Mouse (Mus musculus): ENCODE data around the gene Gm10837. TPM values are rescaled to one million over a fixed set of nuclear protein-coding genes. Genes with fewer than 3 reads are reported as not detected.
"Not testable (repeated sequence)": the region's sequence is repeated elsewhere in the genome, so short reads cannot be mapped to it uniquely, and the experiment has no call there.

Gene Gm10837
- polyA plus RNA-seq (2016; fragmentation: Nextera tagmentation; extraction: Ambion mirVana): 0.27 TPM in 1 of 2 replicates, not detected in the other

DNA sequence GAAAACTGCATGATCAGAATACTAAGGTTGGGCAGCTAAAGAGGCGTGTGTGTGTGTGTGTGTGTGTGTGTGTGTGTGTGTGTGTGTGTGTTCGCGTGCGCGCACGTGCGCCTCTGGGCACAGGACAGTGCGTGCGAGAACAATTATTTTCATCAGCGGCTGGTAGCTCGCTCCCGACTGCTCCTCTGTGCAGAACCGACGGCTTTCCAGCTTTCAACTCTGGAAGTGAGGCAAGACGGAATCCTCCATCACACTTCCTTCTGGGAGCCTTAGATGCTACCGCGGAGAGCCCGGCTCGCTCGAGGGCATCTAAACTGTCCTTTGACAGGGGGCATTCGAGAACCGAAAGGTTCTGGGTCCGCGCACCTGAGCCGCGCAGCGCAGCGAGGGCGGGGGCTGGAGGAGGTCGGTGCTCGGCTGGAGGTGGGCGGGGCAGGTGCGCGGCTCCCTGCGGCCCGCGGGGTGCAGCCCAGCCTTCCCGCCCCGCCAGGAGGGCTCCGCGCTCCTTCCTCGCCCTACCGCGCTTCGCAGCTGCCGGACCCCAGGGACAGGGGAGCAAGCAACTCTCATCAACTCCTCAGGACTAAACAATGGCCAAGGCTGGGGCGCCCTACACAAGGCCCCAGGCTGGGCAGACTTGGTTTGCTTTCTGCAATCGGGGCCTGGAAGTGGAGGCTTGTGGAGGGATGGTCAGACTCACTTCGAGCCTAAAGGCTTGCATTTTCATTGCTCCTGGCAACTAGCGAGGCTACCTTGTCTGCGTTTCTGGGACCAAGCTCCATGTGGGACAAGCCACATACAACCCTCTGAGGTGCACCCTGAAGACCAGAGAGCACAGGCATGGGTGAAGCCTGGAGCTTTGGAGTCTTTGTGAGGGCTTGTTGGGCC is at the start of gene Gm10837:
Gene Gm10837, plus strand, starts transcription at position 146 of the 888 bp plus-strand sequence.
- DNase-seq (ENCODE audit: extremely low spot score, low spot score): peak; percentile 69
- Histone ChIP-seq H3K36me3 (replicated peaks) (no peaks in the 10 kb centered on the region), H3K4me1 (peaks cover 38% of the 10 kb centered on the region), H3K27me3 (ENCODE audit: poor library complexity, severe bottlenecking) (peaks cover 79% of the 10 kb centered on the region), H3K4me3 (peak within 1 kb of the TSS; percentile 52), H3K9me3 (peaks cover 12% of the 10 kb centered on the region; the same call in 1 of the 2 replicates), H3K27ac (peak within 1 kb of the TSS; percentile 85)
- 1% methylated on average over 51 of the region's 51 CpGs for WGBS

DNA sequence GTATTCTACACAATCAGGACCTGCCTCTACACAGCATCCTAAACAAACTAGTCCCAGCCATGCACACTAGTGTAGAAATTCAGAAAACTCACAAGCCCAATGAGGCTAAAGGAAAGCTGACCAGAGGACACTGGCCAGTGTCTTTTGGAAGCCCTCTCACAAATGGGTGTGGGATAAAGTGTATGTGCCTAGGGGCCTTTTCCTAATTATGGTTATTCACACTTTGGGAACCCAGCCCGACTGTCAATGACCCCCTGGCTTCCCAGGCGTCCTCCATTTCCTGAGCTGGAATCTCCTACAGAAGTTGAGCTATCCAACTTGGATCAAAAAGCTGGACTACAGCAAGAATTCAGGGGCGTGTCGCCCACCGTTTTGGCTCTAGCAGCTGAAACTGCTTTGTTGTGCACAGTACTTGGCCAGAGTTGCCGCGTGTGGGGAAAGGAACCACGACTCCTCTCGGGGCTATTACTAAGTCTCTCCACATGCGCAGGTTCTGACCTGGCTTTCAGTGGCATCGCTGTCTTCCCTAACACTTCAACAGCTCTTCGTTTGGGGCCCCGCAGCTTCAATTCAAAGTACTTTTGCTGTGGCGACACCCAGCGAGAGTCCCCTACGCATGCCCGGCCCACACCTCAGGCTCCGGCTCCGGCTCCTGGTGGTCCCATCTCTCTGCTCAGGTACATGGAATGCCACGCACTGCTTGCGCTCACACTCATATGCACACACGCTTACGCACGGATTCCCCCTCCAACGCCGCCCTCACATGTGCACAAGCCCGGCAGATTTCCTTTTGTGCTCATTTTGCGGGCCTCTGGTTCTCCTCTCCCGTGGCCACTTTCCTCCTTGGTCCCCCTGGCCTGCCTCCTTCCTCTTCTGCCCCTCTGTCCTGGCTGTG is 40.5 kb upstream of the Gm10837 start:
- Histone ChIP-seq H3K27ac (peak overlapping the region; percentile 95), H3K4me3 (peak overlapping the region; percentile 64), H3K9me3 (no peaks in the 10 kb centered on the region), H3K27me3 (ENCODE audit: poor library complexity, severe bottlenecking) (peaks cover 88% of the 10 kb centered on the region), H3K4me1 (peaks cover 63% of the 10 kb centered on the region), H3K36me3 (replicated peaks) (no peaks in the 10 kb centered on the region)
- WGBS: 2% methylated on average over 29 of the region's 29 CpGs
- DNase-seq (ENCODE audit: extremely low spot score, low spot score): peak; percentile 65

DNA sequence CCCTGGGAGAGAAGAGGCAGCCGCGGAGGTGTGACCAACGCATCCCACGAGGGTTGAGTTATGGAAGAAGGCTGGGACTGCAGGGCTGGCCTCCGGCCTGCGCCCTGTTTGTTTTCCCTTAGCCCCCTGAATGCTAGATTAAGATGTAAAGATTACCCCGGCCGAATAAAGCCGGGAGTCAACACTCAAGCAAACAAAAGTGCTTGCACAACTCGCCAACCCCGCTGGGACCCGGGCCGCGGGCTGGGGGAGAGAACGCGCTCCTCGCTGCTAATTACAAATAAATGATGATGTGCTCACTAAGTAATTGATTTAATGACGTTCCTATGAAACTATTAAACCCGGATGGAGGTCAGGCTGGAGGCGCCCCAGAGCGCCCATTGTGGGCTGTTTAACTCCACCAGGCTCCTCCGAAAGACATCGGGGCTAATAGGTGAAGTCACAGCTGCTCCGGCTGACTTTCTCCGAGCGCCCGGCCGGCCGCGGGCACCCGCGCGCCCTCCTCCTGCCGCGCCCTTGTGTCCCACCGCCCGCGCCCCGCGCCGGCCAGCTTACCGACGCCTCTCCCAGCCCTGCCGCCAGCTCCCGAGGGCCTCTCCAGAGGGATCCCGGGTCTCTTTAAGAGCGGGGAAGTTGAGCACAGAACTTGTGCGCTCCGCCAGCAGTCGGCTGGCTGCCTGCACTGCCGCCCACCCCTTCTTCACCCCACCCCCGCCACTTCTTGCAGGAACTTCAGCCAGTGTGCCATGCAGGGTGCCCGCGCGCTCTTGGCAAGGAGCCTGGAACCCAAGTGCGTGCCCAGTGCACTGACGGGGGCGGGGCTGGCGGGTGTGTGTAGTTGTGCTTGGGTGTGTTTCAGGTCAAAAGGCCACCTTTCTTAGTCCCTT is 39.6 kb upstream of the Gm10837 start, which contains the start of gene Gm5089:
Gene Gm5089, minus strand, starts transcription at position 620 of the 887 bp plus-strand sequence.
- Histone ChIP-seq H3K27ac (peak within 1 kb of the TSS; percentile 95), H3K4me1 (peaks cover 71% of the 10 kb centered on the region), H3K36me3 (replicated peaks) (no peaks in the 10 kb centered on the region), H3K27me3 (ENCODE audit: poor library complexity, severe bottlenecking) (peaks cover 83% of the 10 kb centered on the region), H3K9me3 (no peaks in the 10 kb centered on the region), H3K4me3 (peak within 1 kb of the TSS; percentile 64)
- peak; percentile 69 for DNase-seq (ENCODE audit: extremely low spot score, low spot score)
- WGBS: under 1% methylated on average over 58 of the region's 59 CpGs

DNA sequence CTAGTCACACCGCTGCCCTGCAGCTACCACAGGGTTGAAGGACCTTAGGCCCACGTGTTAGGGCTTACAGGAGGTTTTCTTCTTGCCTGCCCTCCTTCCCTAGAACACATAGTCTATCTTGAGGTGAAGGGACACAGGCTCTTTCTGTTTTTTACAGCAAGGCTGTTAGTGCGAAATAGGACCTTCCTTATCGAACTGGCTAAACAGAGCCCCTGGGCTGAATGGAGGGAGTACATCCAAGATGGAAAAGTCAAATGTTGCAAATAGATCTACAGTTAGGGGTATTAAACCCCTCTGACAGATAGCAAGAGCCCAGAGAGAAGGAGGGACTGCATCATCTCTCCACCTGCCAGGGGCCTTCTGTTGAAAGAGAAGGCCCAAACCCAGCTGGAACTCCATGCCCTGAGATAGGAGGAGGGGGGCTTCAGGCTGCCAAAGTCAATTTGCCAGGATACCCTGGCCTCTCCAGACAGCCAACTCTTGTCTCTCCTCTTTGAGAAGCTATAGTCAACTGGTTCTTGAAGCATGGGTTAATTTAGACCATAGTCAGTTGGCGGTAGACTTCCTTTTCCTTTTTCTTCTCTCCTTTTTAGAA is 38.7 kb upstream of the Gm10837 start:
- H3K27me3 ChIP-seq (ENCODE audit: poor library complexity, severe bottlenecking): peaks cover 74% of the 10 kb centered on the region
- peaks cover 75% of the 10 kb centered on the region for H3K4me1 ChIP-seq

GRCm38 (mm10) chr14:122452701-122453387 is 37.5 kb upstream of the Gm10837 start:
- H3K9me3 ChIP-seq: no peaks in the 10 kb centered on the region
- peak overlapping the region; percentile 41 for H3K4me3 ChIP-seq
- peaks cover 75% of the 10 kb centered on the region for H3K4me1 ChIP-seq
- 5% methylated on average over 13 of the region's 13 CpGs for WGBS
- peaks cover 62% of the 10 kb centered on the region for H3K27me3 ChIP-seq (ENCODE audit: poor library complexity, severe bottlenecking)
- H3K27ac ChIP-seq: peak overlapping the region; percentile 95
- H3K36me3 ChIP-seq (replicated peaks): peaks cover 3% of the 10 kb centered on the region; the same call in 1 of the 2 replicates
- DNase-seq (ENCODE audit: extremely low spot score, low spot score): peak; percentile 69

More for the DNA sequence above, 38.7 kb upstream of the Gm10837 start:
- Histone ChIP-seq H3K36me3 (replicated peaks) (peaks cover 3% of the 10 kb centered on the region; the same call in 1 of the 2 replicates), H3K27ac (peak overlapping the region; percentile 95), H3K9me3 (no peaks in the 10 kb centered on the region), H3K4me3 (peak overlapping the region; percentile 64)
- no peak for DNase-seq (ENCODE audit: extremely low spot score, low spot score)
- WGBS: 50% methylated on average over 5 of the region's 5 CpGs

DNA sequence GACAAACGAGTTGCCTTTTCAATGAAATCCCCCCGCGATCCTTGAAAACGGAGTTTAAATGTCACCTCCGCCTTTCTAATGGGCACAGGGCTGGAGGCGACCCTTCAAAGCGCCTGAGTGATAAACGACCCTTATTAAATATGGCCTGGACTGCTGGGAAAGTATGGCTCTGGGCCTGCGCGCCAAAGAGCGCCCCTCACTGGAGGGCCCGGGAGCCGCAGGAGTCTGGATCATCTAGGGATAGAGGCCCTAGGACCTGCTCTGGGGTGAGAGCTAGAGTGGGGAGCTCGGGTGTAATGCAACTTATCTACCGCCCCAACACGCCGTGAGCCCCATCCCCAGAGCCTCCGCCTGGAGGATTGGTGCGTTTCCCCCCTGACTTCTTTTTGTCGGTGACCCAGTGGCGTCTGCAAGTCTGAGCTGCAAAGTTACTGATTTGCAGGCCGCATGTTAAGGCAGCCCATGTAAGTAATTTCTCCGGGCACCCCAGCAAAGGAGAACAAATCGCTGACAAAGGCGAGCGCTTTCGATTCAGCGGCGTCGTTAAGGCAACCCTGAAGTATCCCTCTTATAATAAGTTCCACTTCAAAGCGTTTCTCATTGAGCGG is 36.9 kb upstream of the Gm10837 start:
- 3% methylated on average over 32 of the region's 32 CpGs for WGBS
- Histone ChIP-seq H3K27ac (peak overlapping the region; percentile 95), H3K9me3 (no peaks in the 10 kb centered on the region), H3K36me3 (replicated peaks) (peaks cover 4% of the 10 kb centered on the region; the same call in 1 of the 2 replicates), H3K4me1 (peaks cover 79% of the 10 kb centered on the region), H3K27me3 (ENCODE audit: poor library complexity, severe bottlenecking) (peaks cover 55% of the 10 kb centered on the region), H3K4me3 (peak overlapping the region; percentile 41)
- DNase-seq (ENCODE audit: extremely low spot score, low spot score): peak; percentile 88

DNA sequence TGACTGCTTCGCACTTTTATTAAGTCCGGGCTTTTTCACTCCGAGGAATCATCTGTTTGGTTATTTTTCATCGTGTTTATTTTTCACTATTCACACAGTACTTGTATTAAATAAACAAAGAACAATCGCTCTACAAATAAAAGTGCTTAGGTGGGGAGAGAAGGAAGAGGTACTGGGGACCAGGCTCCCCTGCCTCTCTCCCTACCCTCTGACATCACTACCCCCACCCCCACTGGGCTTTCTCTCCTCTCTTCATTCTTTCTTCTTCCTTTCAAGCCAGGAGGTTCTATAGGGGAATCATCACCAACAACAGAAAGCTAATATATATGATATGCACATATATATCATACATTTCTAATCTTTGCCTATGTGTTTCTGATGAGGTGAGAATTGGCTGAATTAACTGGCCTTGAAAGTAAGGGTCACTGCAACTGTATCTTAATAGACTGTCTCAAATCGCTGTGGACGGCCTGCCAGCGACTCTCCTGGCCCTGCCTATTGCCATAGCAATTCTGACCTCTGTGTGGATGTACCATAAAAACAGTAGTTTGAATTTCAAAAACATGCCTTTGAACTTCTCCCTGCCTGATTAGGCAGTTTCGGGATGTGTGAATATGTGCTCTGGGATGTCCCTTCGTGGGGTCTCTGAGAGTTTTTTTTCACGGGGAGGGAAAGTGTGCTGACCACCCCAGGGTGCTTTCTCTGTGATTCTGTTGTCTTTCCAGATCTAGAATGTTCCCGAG is 36.2 kb upstream of the Gm10837 start:
- peaks cover 86% of the 10 kb centered on the region for H3K4me1 ChIP-seq
- H3K27ac ChIP-seq: peak overlapping the region; percentile 95
- 9% methylated on average over 12 of the region's 12 CpGs for WGBS
- peak overlapping the region; percentile 41 for H3K4me3 ChIP-seq
- peaks cover 11% of the 10 kb centered on the region for H3K36me3 ChIP-seq (replicated peaks)
- DNase-seq (ENCODE audit: extremely low spot score, low spot score): peak; percentile 62
- no peaks in the 10 kb centered on the region for H3K9me3 ChIP-seq
- H3K27me3 ChIP-seq (ENCODE audit: poor library complexity, severe bottlenecking): peaks cover 48% of the 10 kb centered on the region

DNA sequence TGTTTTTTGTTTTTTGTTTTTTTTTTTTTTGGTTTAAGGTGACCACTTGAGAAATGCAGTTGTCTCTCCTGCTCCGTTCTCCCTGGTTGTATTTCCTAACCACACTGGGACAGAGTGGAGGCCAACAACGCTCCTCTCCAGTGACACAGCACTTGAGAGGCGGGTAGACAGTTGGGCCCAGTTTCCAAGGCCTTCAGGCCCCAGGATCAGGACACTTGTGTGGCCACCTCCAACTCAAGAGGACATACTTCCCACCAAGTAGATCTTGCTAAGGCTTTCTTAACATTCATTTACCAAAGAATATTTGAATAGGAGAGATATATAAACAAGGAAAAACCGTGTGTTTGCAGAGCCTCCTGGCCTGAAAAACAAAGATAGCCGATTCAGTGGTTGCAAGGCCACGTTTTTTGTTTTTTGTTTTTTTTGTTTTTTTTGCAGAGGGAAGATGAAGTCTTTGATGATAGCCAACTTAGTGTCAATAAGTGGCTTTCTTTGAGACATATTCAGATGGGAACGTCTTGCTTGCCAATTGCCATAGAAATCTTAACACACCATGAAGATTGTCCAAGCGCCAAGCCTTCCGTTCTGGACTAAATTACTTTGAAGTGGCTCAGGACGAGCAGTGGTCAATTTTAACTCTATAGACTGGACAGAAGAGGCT is 35.4 kb upstream of the Gm10837 start:
- 32% methylated on average over 10 of the region's 10 CpGs for WGBS
- H3K4me1 ChIP-seq: peaks cover 85% of the 10 kb centered on the region
- DNase-seq (ENCODE audit: extremely low spot score, low spot score): peak; percentile 37
- H3K36me3 ChIP-seq (replicated peaks): peaks cover 20% of the 10 kb centered on the region
- no peaks in the 10 kb centered on the region for H3K9me3 ChIP-seq
- H3K4me3 ChIP-seq: peak overlapping the region; percentile 18; the same call in 1 of the 2 replicates
- H3K27me3 ChIP-seq (ENCODE audit: poor library complexity, severe bottlenecking): peaks cover 44% of the 10 kb centered on the region
- peak overlapping the region; percentile 95 for H3K27ac ChIP-seq

GRCm38 (mm10) chr14:122455562-122455958 is 34.8 kb upstream of the Gm10837 start:
- H3K4me1 ChIP-seq: peaks cover 85% of the 10 kb centered on the region
- no peaks in the 10 kb centered on the region for H3K9me3 ChIP-seq
- 33% methylated on average over 4 of the region's 4 CpGs for WGBS
- no peak overlapping the region; the same call in 1 of the 2 replicates for H3K4me3 ChIP-seq
- H3K36me3 ChIP-seq (replicated peaks): peaks cover 20% of the 10 kb centered on the region
- no peak for DNase-seq (ENCODE audit: extremely low spot score, low spot score)
- peaks cover 44% of the 10 kb centered on the region for H3K27me3 ChIP-seq (ENCODE audit: poor library complexity, severe bottlenecking)
- H3K27ac ChIP-seq: peak overlapping the region; percentile 95

GRCm38 (mm10) chr14:122459332-122459731 is 31.1 kb upstream of the Gm10837 start:
- Histone ChIP-seq H3K36me3 (replicated peaks) (peaks cover 32% of the 10 kb centered on the region), H3K4me1 (peaks cover 83% of the 10 kb centered on the region), H3K27me3 (ENCODE audit: poor library complexity, severe bottlenecking) (peaks cover 43% of the 10 kb centered on the region), H3K27ac (peak overlapping the region; percentile 99), H3K4me3 (peak overlapping the region; percentile 89)
- 89% methylated on average over 12 of the region's 12 CpGs for WGBS
- H3K9me3 ChIP-seq; DNase-seq (ENCODE audit: extremely low spot score, low spot score): not testable (repeated sequence)

Measured in forebrain, embryonic 10.5 days (tissue).